Mouse (Mus musculus) embryo, embryonic 11 days (tissue): ENCODE measurements at regions not wholly inside any gene's neighbourhood (a gene's known extent, or its start where the extent isn't known, plus 50 kb on each side); places are given as distances from the start of the nearest gene placed in this dataset.

ENCODE experiments used
- DNase-seq: peaks from one replicate; pipeline ENCODE4 v3.0.0-alpha.2; 2015

- no peak for DNase-seq
These were observed 525.0 kb upstream of the Grm7 start for GRCm38 (mm10) chr6:110120406-110120805.

GRCm38 (mm10) chr6:110132271-110132670 lies 513.1 kb upstream of the Grm7 start:
- DNase-seq, result no peak

GRCm38 (mm10) chr6:110133587-110133986 lies 511.8 kb upstream of the Grm7 start:
- DNase-seq, result no peak

GRCm38 (mm10) chr6:110137043-110137650 lies 508.2 kb upstream of the Grm7 start:
- peak; percentile 44 for DNase-seq

GRCm38 (mm10) chr6:110139396-110139795 lies 506.0 kb upstream of the Grm7 start:
- DNase-seq, result no peak

- DNase-seq, result peak; percentile 1
These were observed 476.8 kb upstream of the Grm7 start for GRCm38 (mm10) chr6:110168539-110168938.

GRCm38 (mm10) chr6:110205973-110206372 lies 439.4 kb upstream of the Grm7 start:
- peak; percentile 1 for DNase-seq

- no peak for DNase-seq
These were observed 436.6 kb upstream of the Grm7 start for GRCm38 (mm10) chr6:110208822-110209221.

- peak; percentile 5 for DNase-seq
These were observed 397.9 kb upstream of the Grm7 start for GRCm38 (mm10) chr6:110247490-110247889.

- no peak for DNase-seq
These were observed 348.8 kb upstream of the Grm7 start for GRCm38 (mm10) chr6:110296549-110296948.
